Mouse (Mus musculus): ENCODE measurements at regions not wholly inside any gene's neighbourhood (a gene's known extent, or its start where the extent isn't known, plus 50 kb on each side); places are given as distances from the start of the nearest gene placed in this dataset.

- TF ChIP-seq CTCF (conservative IDR thresholded peaks at IDR 0.05; ENCODE audit: insufficient read depth, insufficient read length, low read depth, low read length) (no peak), POLR2A (IDR thresholded peaks at IDR 0.05; ENCODE audit: low read depth, low read length) (no peak)
Measured at GRCm38 (mm10) chr5:4263560-4264160, 71.5 kb downstream of the Mterf1b start.
